Mouse (Mus musculus) heart, adult 2 months (tissue): ENCODE measurements around the gene Gm45062.

Experiments used
- CTCF ChIP-seq: fragments of 200-600 bp; IDR thresholded peaks from 2 replicates; pipeline ENCODE4 v1.8.1; 2022; ENCODE audit warnings: antibody characterized with exemption, mild to moderate bottlenecking, moderate library complexity
- POLR2A ChIP-seq: fragments of 200-500 bp; IDR thresholded peaks from 2 replicates; pipeline ENCODE4 v1.6.1; 2011; ENCODE audit warnings: mild to moderate bottlenecking, low read depth, low read length, control low read depth; ENCODE audit not compliant: insufficient read depth

DNA sequence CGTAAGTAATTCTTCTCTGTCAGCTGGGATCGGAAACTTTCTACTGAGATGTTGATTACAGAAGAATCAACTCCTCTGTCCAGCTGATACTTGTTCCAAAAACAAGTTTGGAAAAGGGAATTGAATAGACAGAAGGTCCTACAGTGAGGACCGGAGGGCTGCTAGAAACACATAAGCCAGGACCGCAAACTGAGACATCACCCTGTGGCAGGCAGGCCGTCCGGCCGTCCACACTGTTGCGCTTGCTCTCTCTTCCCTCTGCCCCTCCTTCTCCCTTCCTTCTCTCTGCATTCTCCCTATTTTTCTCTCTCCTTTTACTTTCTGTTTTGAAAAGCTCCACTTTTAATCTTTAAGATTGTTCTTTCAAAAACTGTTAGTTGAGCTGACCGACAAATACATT lies 332.4 kb downstream of the Gm45062 start:
- TF ChIP-seq POLR2A = no peak
- TF ChIP-seq CTCF = no peak
